Mouse (Mus musculus) neural tube, embryonic 13.5 days (tissue): ENCODE data around the gene Tcirg1. TPM values are rescaled to one million over a fixed set of nuclear protein-coding genes. Genes with fewer than 3 reads are reported as not detected.

ENCODE experiments used
- ATAC-seq: fragments of 200-750 bp; cut with Nextera tagmentation; 2 replicates; pipeline ENCODE4 v1.8.0; 2017; ENCODE audit warnings: low read depth, mild to moderate bottlenecking, moderate TSS enrichment, moderate library complexity
- H3K27ac ChIP-seq: fragments of 300-500 bp; sonication (generic); replicated peaks from 2 replicates; pipeline ENCODE4 v1.5.1; 2015; ENCODE audit warnings: moderate library complexity, mild to moderate bottlenecking, inconsistent platforms
- H3K27me3 ChIP-seq: fragments of 300-500 bp; sonication (generic); 2 replicates; pipeline ENCODE4 v1.6.1; 2015; ENCODE audit warnings: mild to moderate bottlenecking, inconsistent platforms
- H3K36me3 ChIP-seq: fragments of 300-500 bp; sonication (generic); 2 replicates; pipeline ENCODE4 v1.6.1; 2015; ENCODE audit warnings: mild to moderate bottlenecking, inconsistent platforms
- H3K4me1 ChIP-seq: fragments of 300-500 bp; sonication (generic); replicated peaks from 2 replicates; pipeline ENCODE4 v1.6.1; 2015; ENCODE audit warnings: inconsistent platforms
- H3K4me2 ChIP-seq: fragments of 300-500 bp; sonication (generic); 2 replicates; pipeline ENCODE4 v1.6.1; 2015; ENCODE audit warnings: inconsistent platforms, mild to moderate bottlenecking, moderate library complexity
- H3K4me3 ChIP-seq: fragments of 300-500 bp; sonication (generic); 2 replicates; pipeline ENCODE4 v1.5.1; 2015; ENCODE audit warnings: mild to moderate bottlenecking, inconsistent platforms
- H3K9ac ChIP-seq: fragments of 300-500 bp; sonication (generic); 2 replicates; pipeline ENCODE4 v1.6.1; 2015; ENCODE audit warnings: moderate library complexity, mild to moderate bottlenecking, inconsistent platforms
- H3K9me3 ChIP-seq: fragments of 300-500 bp; sonication (generic); 2 replicates; pipeline ENCODE4 v1.6.1; 2016; ENCODE audit warnings: inconsistent platforms
- WGBS: fragments of 180-500 bp; shearing (Covaris S2); methylation state at CpG from one replicate; pipeline ENCODE4 v1.1.7; 2015; 5-methylcytosine and 5-hydroxymethylcytosine counted together
- polyA plus RNA-seq: library from polyadenylated mRNA; unstranded; fragments of >200 nt; fragmentation: Nextera tagmentation; extraction: Ambion mirVana; gene quantifications from 2 replicates; pipeline ENCODE4 v1.2.1, GENCODE M21; 2015

Tcirg1 gene
- polyA plus RNA-seq, 1 experiment from 2014 or later = 18.4 TPM

DNA sequence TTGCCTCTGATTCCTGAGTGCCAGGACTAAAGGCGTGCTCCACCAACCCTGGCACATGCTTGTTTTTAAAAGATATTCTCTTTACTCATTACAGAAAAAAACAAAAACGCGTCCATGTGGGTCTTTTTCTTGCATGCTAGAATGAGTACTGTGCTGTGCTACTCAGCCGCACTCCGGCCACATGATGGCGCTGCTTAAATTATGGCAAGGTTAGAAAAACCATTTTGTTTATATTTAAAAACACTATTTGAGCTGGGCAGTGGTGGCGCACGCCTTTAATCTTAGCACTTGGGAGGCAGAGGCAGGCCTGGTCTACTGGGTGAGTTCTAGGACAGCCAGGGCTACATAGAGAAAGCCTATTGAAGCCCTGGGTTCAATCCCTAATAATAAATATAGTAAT, 16.8 kb downstream of the Tcirg1 start:
- H3K27ac ChIP-seq = no peak overlapping the region
- no peak overlapping the region for H3K4me3 ChIP-seq
- 91% methylated on average over 8 of the region's 8 CpGs for WGBS
- no peaks in the 10 kb centered on the region for H3K27me3 ChIP-seq
- no peak overlapping the region for H3K9ac ChIP-seq
- no peak for ATAC-seq
- peaks cover 9% of the 10 kb centered on the region for H3K4me1 ChIP-seq
- no peak overlapping the region for H3K4me2 ChIP-seq
- no peaks in the 10 kb centered on the region for H3K9me3 ChIP-seq
- H3K36me3 ChIP-seq = peaks cover 89% of the 10 kb centered on the region

DNA sequence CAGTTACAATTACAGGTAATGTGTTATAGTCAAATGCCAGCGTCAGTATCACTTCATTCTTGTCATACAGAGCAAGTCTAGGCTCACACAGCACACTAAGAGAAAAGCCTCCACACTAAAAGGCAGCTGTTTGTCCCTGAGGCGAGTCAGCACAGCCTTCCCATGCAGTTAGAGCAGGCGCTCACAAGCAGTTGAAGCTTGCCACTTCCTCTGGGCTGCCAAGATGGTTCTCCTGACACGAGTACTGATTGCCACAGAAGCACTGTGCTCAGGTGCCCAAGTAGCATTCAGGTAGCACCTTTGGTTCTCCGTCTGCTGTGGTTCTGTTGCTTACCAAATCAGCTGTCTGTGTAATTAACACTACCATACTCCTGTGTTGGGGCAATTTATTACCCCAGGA, 17.8 kb downstream of the Tcirg1 start:
- Histone ChIP-seq H3K36me3 (peaks cover 83% of the 10 kb centered on the region), H3K27ac (no peak overlapping the region), H3K4me2 (no peak overlapping the region), H3K4me3 (no peak overlapping the region), H3K9ac (no peak overlapping the region), H3K4me1 (no peaks in the 10 kb centered on the region), H3K27me3 (no peaks in the 10 kb centered on the region), H3K9me3 (no peaks in the 10 kb centered on the region)
- ATAC-seq = no peak
- WGBS = 91% methylated on average over 5 of the region's 5 CpGs

DNA sequence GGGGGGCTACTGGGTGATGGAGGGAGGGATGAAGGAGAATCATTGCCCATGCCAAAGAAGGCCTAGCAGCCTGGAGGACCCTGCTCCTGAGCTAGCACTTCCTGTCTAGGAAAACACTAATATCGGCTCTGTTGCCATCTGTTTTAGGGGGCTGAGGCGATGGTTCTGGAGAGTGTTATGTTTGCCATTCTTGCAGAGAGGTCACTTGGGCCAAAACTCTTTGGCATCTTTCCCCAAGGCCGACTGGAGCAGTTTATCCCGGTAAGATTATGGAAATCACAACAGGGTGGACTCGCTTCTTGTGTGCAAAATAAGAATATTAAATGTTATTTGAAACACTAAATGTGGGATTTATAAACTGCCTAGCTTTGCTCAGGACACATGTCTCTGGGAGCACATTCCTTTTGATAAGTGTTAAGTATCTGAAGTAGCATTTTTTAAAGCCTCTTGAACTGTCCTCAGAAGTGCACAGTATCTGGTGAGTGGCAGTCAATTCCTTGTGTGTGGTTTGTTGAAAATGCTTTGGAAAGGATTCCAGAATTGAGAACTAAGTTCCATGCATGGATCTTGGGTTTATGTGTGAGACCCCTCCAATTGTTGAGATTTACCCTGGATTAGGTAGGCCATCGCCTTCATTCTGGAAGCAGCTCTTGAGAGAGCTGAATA, 22.5 kb downstream of the Tcirg1 start:
- H3K9ac ChIP-seq = no peak overlapping the region
- no peaks in the 10 kb centered on the region for H3K9me3 ChIP-seq
- H3K27me3 ChIP-seq = no peaks in the 10 kb centered on the region
- H3K4me2 ChIP-seq = no peak overlapping the region
- no peak overlapping the region for H3K27ac ChIP-seq
- peaks cover 42% of the 10 kb centered on the region for H3K36me3 ChIP-seq
- H3K4me3 ChIP-seq = no peak overlapping the region
- WGBS = 86% methylated on average over 6 of the region's 6 CpGs
- H3K4me1 ChIP-seq = no peaks in the 10 kb centered on the region
- ATAC-seq = no peak

GRCm38 (mm10) chr19:3882214-3882613, 24.7 kb downstream of the Tcirg1 start:
- Histone ChIP-seq H3K9me3 (no peaks in the 10 kb centered on the region), H3K27ac (no peak overlapping the region), H3K9ac (no peak overlapping the region), H3K27me3 (no peaks in the 10 kb centered on the region), H3K4me3 (no peak overlapping the region), H3K36me3 (peaks cover 28% of the 10 kb centered on the region), H3K4me2 (no peak overlapping the region), H3K4me1 (no peaks in the 10 kb centered on the region)
- 85% methylated on average over 4 of the region's 4 CpGs for WGBS
- no peak for ATAC-seq

DNA sequence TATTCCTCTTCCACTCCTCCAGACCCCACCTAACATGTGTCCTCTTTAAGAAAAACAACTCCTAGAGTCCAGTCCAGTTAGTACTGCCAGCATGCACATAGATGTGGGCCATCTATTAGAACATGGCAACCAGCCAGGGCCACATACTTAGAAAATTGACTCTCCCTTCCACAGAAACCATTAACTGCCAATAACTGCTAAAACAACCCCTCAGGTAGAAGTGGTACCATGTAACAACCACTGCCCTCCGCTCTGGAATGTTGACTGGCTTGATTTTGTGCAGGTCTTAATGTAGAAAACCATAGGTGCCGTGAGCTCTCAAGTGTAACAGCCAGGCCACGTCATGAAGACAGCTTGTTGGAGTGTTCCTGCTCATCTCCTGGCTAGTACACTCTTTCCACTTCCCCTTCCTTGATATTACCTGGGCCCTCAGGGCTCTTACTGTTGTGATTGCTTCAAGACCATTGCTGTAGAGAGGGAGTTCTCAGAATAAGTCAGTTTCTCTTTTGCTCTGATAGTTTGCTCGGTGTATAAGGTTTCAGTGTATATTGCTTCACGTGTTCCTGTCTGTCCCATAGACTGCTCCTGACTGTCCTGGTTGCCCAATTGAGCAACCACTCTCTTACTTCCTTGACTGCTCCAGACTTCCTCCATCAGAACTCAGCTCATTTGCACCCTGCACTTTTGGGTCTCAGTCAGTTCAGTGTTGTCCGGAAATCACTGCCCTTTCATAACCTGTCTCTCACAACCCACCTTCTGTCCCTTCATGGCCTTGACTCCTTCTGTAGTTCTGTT, 26.7 kb downstream of the Tcirg1 start:
- 92% methylated on average over 6 of the region's 6 CpGs for WGBS
- H3K27ac ChIP-seq = no peak overlapping the region
- no peaks in the 10 kb centered on the region for H3K4me1 ChIP-seq
- H3K9ac ChIP-seq = no peak overlapping the region
- ATAC-seq = no peak
- no peaks in the 10 kb centered on the region for H3K9me3 ChIP-seq
- H3K27me3 ChIP-seq = no peaks in the 10 kb centered on the region
- H3K36me3 ChIP-seq = peaks cover 25% of the 10 kb centered on the region
- no peak overlapping the region for H3K4me2 ChIP-seq
- H3K4me3 ChIP-seq = no peak overlapping the region

DNA sequence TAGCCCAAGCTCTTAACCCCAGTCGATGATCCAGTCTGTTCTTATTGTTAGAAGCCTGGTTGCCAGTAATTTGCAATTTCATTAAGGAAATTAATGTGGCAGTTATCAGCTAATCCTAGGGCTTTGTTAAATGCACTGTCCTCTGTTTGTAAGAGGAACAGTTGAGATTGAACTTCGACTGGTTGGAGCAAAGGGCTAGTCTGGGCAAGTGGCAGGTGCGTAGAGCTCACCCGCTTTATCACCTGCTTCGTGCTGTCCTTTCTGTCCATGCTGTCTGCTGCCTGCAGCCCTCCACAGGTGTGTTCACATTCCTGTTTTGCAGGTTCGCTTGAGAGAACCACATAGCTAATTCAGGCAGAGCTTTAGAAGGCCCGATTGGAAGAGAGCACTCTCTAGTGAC, 31.9 kb downstream of the Tcirg1 start:
- H3K36me3 ChIP-seq = peaks cover 14% of the 10 kb centered on the region
- peaks cover 11% of the 10 kb centered on the region; the same call in 1 of the 2 replicates for H3K4me1 ChIP-seq
- 91% methylated on average over 7 of the region's 7 CpGs for WGBS
- H3K9ac ChIP-seq = no peak overlapping the region
- H3K27ac ChIP-seq = no peak overlapping the region
- H3K27me3 ChIP-seq = no peaks in the 10 kb centered on the region
- no peak overlapping the region for H3K4me3 ChIP-seq
- no peaks in the 10 kb centered on the region for H3K9me3 ChIP-seq
- no peak overlapping the region for H3K4me2 ChIP-seq
- ATAC-seq = no peak

- no peak overlapping the region for H3K4me2 ChIP-seq
- peaks cover 11% of the 10 kb centered on the region for H3K36me3 ChIP-seq
- H3K27me3 ChIP-seq = no peaks in the 10 kb centered on the region
- H3K9me3 ChIP-seq = no peaks in the 10 kb centered on the region
- no peak overlapping the region for H3K9ac ChIP-seq
- WGBS = 65% methylated on average over 4 of the region's 4 CpGs
- H3K4me3 ChIP-seq = no peak overlapping the region
- H3K27ac ChIP-seq = no peak overlapping the region
- peaks cover 11% of the 10 kb centered on the region; the same call in 1 of the 2 replicates for H3K4me1 ChIP-seq
- no peak for ATAC-seq
These were observed 34.6 kb downstream of the Tcirg1 start for GRCm38 (mm10) chr19:3872373-3872772.

GRCm38 (mm10) chr19:3871468-3871867, 35.5 kb downstream of the Tcirg1 start:
- H3K4me1 ChIP-seq = peaks cover 11% of the 10 kb centered on the region; the same call in 1 of the 2 replicates
- no peak overlapping the region for H3K27ac ChIP-seq
- H3K36me3 ChIP-seq = peaks cover 10% of the 10 kb centered on the region
- H3K27me3 ChIP-seq = no peaks in the 10 kb centered on the region
- no peak overlapping the region for H3K4me2 ChIP-seq
- H3K9ac ChIP-seq = no peak overlapping the region
- H3K4me3 ChIP-seq = no peak overlapping the region
- H3K9me3 ChIP-seq = no peaks in the 10 kb centered on the region
- no peak for ATAC-seq

DNA sequence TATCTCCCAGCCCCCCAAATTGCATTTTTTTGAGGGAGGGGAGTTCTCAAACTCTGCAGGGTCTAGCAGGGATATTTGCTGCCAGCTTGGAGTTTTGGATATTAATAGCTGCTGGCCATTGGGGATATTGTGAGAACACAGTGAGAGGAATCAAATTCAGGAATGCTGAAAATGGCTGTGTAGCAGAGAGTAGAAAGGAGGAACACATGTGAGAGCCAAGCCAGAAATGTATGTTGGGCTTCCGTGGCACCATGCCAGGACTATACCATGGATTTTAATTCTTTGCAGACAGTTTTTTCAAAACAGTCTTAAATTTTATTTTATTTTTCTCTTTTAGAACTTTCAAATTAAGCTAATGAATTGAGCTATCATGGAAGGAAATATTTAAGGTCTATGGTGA, 38.6 kb downstream of the Tcirg1 start:
- H3K36me3 ChIP-seq = peaks cover 20% of the 10 kb centered on the region
- H3K4me2 ChIP-seq = no peak overlapping the region
- H3K27me3 ChIP-seq = no peaks in the 10 kb centered on the region
- H3K4me1 ChIP-seq = peaks cover 11% of the 10 kb centered on the region; the same call in 1 of the 2 replicates
- H3K27ac ChIP-seq = no peak overlapping the region
- no peak for ATAC-seq
- no peak overlapping the region for H3K9ac ChIP-seq
- 89% methylated on average over 1 of the region's 1 CpGs for WGBS
- no peak overlapping the region for H3K4me3 ChIP-seq
- H3K9me3 ChIP-seq = no peaks in the 10 kb centered on the region; the same call in 1 of the 2 replicates

DNA sequence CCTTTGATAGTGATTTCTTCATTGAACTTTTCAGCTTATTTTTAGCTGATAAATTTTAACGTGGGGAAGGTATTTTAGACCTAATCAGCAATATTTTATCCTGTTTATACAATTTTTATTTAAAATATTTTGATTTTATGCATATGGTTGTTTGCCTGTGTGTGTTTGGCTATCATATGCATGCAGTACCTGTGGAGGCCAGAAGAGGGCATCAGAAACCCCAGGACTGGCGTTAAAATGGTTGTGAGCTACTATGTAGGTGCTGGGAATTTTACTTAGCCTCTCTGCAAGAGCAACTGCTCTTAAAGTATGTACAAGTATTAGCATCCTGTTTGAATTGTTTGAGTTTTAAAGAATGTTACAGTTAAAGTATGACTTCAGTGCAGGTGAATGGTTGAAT, 42.0 kb downstream of the Tcirg1 start:
- H3K27me3 ChIP-seq = no peaks in the 10 kb centered on the region
- 91% methylated on average over 2 of the region's 2 CpGs for WGBS
- H3K9me3 ChIP-seq = no peaks in the 10 kb centered on the region; the same call in 1 of the 2 replicates
- no peak overlapping the region for H3K4me3 ChIP-seq
- H3K27ac ChIP-seq = no peak overlapping the region
- peaks cover 23% of the 10 kb centered on the region for H3K36me3 ChIP-seq
- no peaks in the 10 kb centered on the region for H3K4me1 ChIP-seq
- H3K4me2 ChIP-seq = no peak overlapping the region
- ATAC-seq = no peak
- H3K9ac ChIP-seq = no peak overlapping the region

GRCm38 (mm10) chr19:3862713-3863112, 44.2 kb downstream of the Tcirg1 start:
- 73% methylated on average over 2 of the region's 2 CpGs for WGBS
- Histone ChIP-seq H3K9ac (no peak overlapping the region), H3K4me2 (no peak overlapping the region), H3K36me3 (peaks cover 23% of the 10 kb centered on the region), H3K9me3 (no peaks in the 10 kb centered on the region; the same call in 1 of the 2 replicates), H3K4me1 (no peaks in the 10 kb centered on the region), H3K4me3 (no peak overlapping the region), H3K27me3 (no peaks in the 10 kb centered on the region), H3K27ac (no peak overlapping the region)
- no peak for ATAC-seq

- Histone ChIP-seq H3K4me1 (peaks cover 40% of the 10 kb centered on the region), H3K9ac (no peak overlapping the region), H3K36me3 (0 out of 2 replicates have a peak, but pooled peaks cover 3% of the 10 kb centered on the region), H3K4me2 (no peak overlapping the region), H3K4me3 (no peak overlapping the region), H3K27ac (no peak overlapping the region), H3K27me3 (no peaks in the 10 kb centered on the region), H3K9me3 (no peaks in the 10 kb centered on the region)
- no peak for ATAC-seq
- WGBS = 80% methylated on average over 3 of the region's 3 CpGs
These were observed 49.7 kb downstream of the Tcirg1 start for GRCm38 (mm10) chr19:3857220-3857619.
